Mouse (Mus musculus) ES-E14 (cell line): Measurements from ENCODE around the gene Tfr2.

Experiments used
- CHD2 ChIP-seq: IDR thresholded peaks from 2 replicates; pipeline ENCODE4 v1.6.1; 2014; ENCODE audit warnings: mild to moderate bottlenecking, low read depth, low read length, inconsistent platforms
- HCFC1 ChIP-seq: IDR thresholded peaks from 2 replicates; pipeline ENCODE4 v1.6.1; 2012; ENCODE audit warnings: low read length, inconsistent platforms, borderline replicate concordance; ENCODE audit not compliant: insufficient read depth
- ZC3H11A ChIP-seq: IDR thresholded peaks from 2 replicates; pipeline ENCODE4 v1.6.1; 2012; ENCODE audit warnings: low read depth, mild to moderate bottlenecking, inconsistent platforms, low read length, borderline replicate concordance
- ZNF384 ChIP-seq: IDR thresholded peaks from 2 replicates; pipeline ENCODE4 v1.6.1; 2012; ENCODE audit warnings: low read depth, low read length, inconsistent platforms

GRCm38 (mm10) chr5:137628498-137629305, 59.1 kb downstream of the Tfr2 start, which contains the start of the genes Fbxo24, Lrch4 and Gm20605:
- peak; percentile 98 for TF ChIP-seq CHD2
- peak; percentile 72 for TF ChIP-seq HCFC1
- TF ChIP-seq ZC3H11A: no peak
- no peak for TF ChIP-seq ZNF384
